Mouse (Mus musculus): ENCODE measurements at regions not wholly inside any gene's neighbourhood (a gene's known extent, or its start where the extent isn't known, plus 50 kb on each side); places are given as distances from the start of the nearest gene placed in this dataset.
"Not testable (repeated sequence)": the region's sequence is repeated elsewhere in the genome, so short reads cannot be mapped to it uniquely, and the experiment has no call there.

- no peak for DNase-seq
Measured at GRCm38 (mm10) chr3:21744107-21744506, 332.3 kb upstream of the Tbl1xr1 start.

- DNase-seq = no peak
Measured at GRCm38 (mm10) chr3:21760516-21761218, 315.8 kb upstream of the Tbl1xr1 start.

GRCm38 (mm10) chr3:21761219-21761600 is 315.2 kb upstream of the Tbl1xr1 start:
- DNase-seq = no peak

GRCm38 (mm10) chr3:21761909-21762308 is 314.5 kb upstream of the Tbl1xr1 start:
- peak; percentile 34 to 54 for DNase-seq

- no peak for DNase-seq
Measured at GRCm38 (mm10) chr3:21768081-21768480, 308.4 kb upstream of the Tbl1xr1 start.

- peak; percentile 53 to 71 for DNase-seq
Measured at GRCm38 (mm10) chr3:21769920-21770547, 306.4 kb upstream of the Tbl1xr1 start.

GRCm38 (mm10) chr3:21771752-21772298 is 304.6 kb upstream of the Tbl1xr1 start:
- peak; percentile 46 to 66 for DNase-seq

GRCm38 (mm10) chr3:21774172-21774842 is 302.1 kb upstream of the Tbl1xr1 start:
- DNase-seq = no peak

- DNase-seq = no peak
Measured at GRCm38 (mm10) chr3:21778789-21779188, 297.7 kb upstream of the Tbl1xr1 start.

GRCm38 (mm10) chr3:21791983-21792631 is 284.3 kb upstream of the Tbl1xr1 start:
- DNase-seq = no peak

- peak; percentile 54 to 56 for DNase-seq
Measured at GRCm38 (mm10) chr3:21798139-21798538, 278.3 kb upstream of the Tbl1xr1 start.

GRCm38 (mm10) chr3:21803886-21804285 is 272.6 kb upstream of the Tbl1xr1 start:
- DNase-seq = not testable (repeated sequence)

- no peak for DNase-seq
Measured at GRCm38 (mm10) chr3:21806494-21807157, 269.8 kb upstream of the Tbl1xr1 start.

GRCm38 (mm10) chr3:21808539-21808938 is 267.9 kb upstream of the Tbl1xr1 start:
- no peak for DNase-seq

GRCm38 (mm10) chr3:21809769-21810470 is 266.5 kb upstream of the Tbl1xr1 start:
- peak in 1 of 2 experiments; percentile 15 for DNase-seq

GRCm38 (mm10) chr3:21813401-21813800 is 263.1 kb upstream of the Tbl1xr1 start:
- no peak for DNase-seq

GRCm38 (mm10) chr3:21816968-21817858 is 259.2 kb upstream of the Tbl1xr1 start:
- peak; percentile 25 to 57 for DNase-seq

- no peak for DNase-seq
Measured at GRCm38 (mm10) chr3:21819030-21819429, 257.4 kb upstream of the Tbl1xr1 start.

GRCm38 (mm10) chr3:21820051-21820598 is 256.3 kb upstream of the Tbl1xr1 start:
- DNase-seq = peak; percentile 36 to 59

GRCm38 (mm10) chr3:21822675-21823074 is 253.8 kb upstream of the Tbl1xr1 start:
- no peak for DNase-seq

Measured in cerebellum, postnatal 10 days (tissue).